ENCODE assay signal across 12 mouse cellular contexts in genomic region chr15:96842881-96843280, GRCm38 (mm10).
"Had no signal": no experiment of that assay in that cellular context is flagged by ENCODE, and none has a peak within 500 bp of the region (broad histone marks: within the 10 kb centered on the region; RNA-seq: fewer than 3 reads in every experiment).

No protein-coding gene starts in this region.

- ATAC-seq: liver, postnatal 0 days; midbrain, embryonic 13.5 days had no signal

- H3K27me3 ChIP-seq: kidney, embryonic 15.5 days; limb, embryonic 15.5 days; liver, embryonic 13.5 days; midbrain, embryonic 13.5 days had no signal

- H3K4me1 ChIP-seq: limb, embryonic 15.5 days; liver, embryonic 13.5 days; midbrain, embryonic 13.5 days had no signal

- H3K9me3 ChIP-seq: kidney, embryonic 15.5 days; limb, embryonic 15.5 days; liver, embryonic 13.5 days; midbrain, embryonic 13.5 days had no signal

- H3K9ac ChIP-seq: kidney, embryonic 15.5 days; limb, embryonic 15.5 days; liver, embryonic 13.5 days; liver, postnatal 0 days; midbrain, embryonic 13.5 days had no signal

- H3K36me3 ChIP-seq: kidney, embryonic 15.5 days; limb, embryonic 15.5 days; liver, embryonic 13.5 days; midbrain, embryonic 13.5 days had no signal

- H3K4me2 ChIP-seq: kidney, embryonic 15.5 days; limb, embryonic 15.5 days; liver, embryonic 13.5 days; midbrain, embryonic 13.5 days had no signal

- DNase-seq: kidney, adult 18-20 months; kidney, postnatal 14 days; liver, embryonic 13.5 days; liver, postnatal 0 days; lung, postnatal 36 days; right cerebral cortex, adult 18-20 months; right cerebral cortex, postnatal 25 days; thymus, postnatal 36 days had no signal

- H3K4me3 ChIP-seq: kidney, embryonic 15.5 days; left cerebral cortex, adult 2 months; limb, embryonic 15.5 days; liver, embryonic 13.5 days; midbrain, embryonic 13.5 days had no signal

- H3K27ac ChIP-seq: kidney, embryonic 15.5 days; left cerebral cortex, adult 2 months; liver, embryonic 13.5 days; midbrain, embryonic 13.5 days had no signal
